Mouse (Mus musculus): ENCODE measurements around the gene Pabpc4l.

- TF ChIP-seq CTCF (IDR thresholded peaks at IDR 0.05; ENCODE audit: low read depth), result no peak
- no peak for TF ChIP-seq EP300 (IDR thresholded peaks at IDR 0.05; ENCODE audit: low read depth)
These were observed at the start of gene Pabpc4l for GRCm38 (mm10) chr3:46447481-46448265.

Data from liver, postnatal 0 days (tissue).